Mouse (Mus musculus) cortical plate, adult 2 months (tissue): ENCODE data around the gene Sema4f.

Experiments used
- CTCF ChIP-seq: fragments of 200-500 bp; IDR thresholded peaks from 2 replicates; pipeline ENCODE4 v1.5.1; 2011; ENCODE audit warnings: mild to moderate bottlenecking, control low read depth, low read length; ENCODE audit not compliant: insufficient read depth; ENCODE audit errors: extremely low read depth
- POLR2A ChIP-seq: fragments of 200-500 bp; IDR thresholded peaks from 2 replicates; pipeline ENCODE4 v1.6.1; 2011; ENCODE audit warnings: mild to moderate bottlenecking, low read length, control low read depth; ENCODE audit not compliant: insufficient read depth; ENCODE audit errors: extremely low read depth

GRCm38 (mm10) chr6:82917076-82917777 is 22.3 kb downstream of the Sema4f start:
- no peak for TF ChIP-seq CTCF
- no peak for TF ChIP-seq POLR2A
